Mouse (Mus musculus): ENCODE measurements around the gene Clasp1.
"Not testable (repeated sequence)": the region's sequence is repeated elsewhere in the genome, so short reads cannot be mapped to it uniquely, and the experiment has no call there.

Clasp1 gene

DNA sequence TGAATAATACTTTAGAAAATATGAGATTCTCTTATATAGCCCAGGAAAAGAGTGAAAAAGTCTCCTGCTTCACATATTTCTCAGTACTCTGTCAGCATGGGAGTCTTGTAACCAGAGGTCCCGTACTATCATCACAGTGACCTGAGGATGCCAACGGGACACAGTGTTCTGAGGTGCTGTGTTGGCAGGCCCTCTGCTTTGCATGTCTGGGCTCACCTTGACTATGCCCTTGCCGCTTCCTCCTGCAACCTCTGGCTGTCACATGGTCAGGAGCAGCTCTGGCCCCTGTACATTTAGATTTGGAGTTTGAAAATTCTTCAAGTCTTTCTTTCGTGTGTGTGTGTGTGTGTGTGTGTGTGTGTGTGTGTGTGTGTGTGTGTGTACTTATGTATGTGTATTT lies 204.1 kb downstream of the Clasp1 start:
- DNase-seq (ENCODE audit: low spot score): no peak

DNA sequence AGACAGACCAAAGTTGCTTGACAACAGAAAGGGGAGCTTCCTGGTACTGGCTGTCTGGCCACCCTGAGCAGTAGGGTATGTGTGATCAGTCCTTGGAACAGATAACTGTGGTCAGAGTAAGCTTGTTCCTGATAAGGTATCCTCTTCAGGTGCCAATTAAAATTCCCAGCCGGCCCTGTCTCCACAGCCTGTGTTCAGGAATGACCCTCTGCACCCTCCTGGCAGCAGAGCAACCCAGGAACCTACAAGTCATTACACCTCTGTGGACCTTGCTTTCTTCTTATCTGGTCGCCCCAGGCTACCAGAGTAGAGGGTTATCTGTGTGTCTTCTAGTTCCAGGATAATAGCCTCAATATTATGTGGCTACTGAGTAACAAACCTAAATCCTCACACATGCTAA lies 206.5 kb downstream of the Clasp1 start:
- DNase-seq (ENCODE audit: low spot score): no peak

DNA sequence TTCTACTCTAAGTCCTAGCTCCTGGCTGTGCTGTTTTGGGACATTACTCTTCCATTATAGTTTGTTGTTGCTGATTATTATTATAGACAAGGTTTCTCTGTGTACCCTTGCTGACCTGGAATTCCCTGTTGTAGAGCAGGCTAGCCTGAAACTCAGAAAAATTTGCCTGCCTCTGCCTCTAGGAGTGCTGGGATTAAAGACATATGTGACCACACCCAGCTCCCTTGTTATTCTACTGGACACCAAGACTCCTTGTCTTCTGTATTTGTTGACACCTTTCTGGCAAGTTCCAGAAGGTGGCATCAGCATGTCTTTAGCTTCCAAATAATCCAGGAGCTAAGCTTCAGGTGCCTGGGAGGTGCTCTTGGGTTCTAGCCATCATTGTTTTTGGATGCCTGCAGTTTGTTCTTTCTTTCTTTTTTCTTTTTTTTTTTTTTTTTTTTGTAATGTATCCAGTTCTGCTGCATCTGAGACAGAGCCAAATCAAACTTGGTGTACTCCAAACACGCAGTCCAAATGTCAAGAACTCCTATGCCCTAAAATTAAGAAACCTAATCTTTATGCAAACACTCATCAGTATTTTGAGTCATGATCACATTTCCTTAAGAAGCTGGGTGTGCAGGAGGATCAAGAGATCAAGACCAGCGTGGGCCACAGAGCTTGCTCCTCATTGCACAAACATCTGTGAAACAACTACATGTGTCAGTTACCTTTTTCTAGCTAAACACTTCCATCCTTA lies 208.8 kb downstream of the Clasp1 start:
- no peak for DNase-seq (ENCODE audit: low spot score)

DNA sequence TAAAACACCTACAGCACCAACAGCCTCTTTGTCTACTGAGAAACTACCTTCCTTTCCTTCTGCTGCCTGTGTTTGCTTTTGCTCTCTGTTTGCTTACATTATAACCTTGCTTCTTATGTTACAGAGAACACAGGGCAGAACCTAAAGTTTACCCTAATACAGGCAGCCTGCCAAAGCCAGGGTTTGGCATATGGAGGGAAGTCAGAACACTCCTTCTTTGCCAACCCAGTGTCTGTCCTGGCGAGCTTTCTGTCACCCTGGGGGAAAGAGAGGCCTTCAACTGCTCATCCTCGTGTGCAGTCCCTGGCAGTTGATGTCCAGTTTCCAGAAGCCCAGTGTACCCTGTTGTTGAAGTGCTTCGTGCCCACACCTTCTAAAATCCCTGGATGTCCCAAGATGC lies 209.5 kb downstream of the Clasp1 start:
- DNase-seq (ENCODE audit: low spot score): no peak

DNA sequence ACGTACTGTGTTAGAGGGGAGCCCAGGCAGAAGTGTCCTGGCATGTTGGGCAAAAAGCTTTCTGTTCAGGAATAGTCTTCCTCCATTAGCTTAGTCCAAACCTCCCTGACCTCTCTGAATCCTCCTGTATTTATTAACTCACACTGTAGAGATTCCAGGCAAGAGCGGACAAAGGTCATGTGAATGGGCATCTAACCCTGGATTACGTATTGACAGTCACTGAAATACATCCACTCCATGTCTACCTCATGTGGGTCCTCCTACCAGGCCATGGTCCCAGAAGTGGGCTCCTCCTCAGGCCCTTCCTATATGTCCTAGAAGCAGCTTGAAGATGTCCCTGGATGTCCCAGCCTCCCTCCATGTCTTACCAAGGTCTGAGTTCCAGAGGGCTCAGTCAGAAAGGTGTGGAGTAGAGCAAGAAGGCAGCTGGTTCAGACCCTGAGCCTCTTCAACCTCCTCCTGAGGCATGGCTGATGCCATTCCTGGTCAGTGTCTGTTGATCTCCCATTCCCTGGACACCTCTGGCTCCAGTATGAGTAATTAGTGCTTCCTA lies 224.8 kb downstream of the Clasp1 start:
- no peak for DNase-seq (ENCODE audit: low spot score)

DNA sequence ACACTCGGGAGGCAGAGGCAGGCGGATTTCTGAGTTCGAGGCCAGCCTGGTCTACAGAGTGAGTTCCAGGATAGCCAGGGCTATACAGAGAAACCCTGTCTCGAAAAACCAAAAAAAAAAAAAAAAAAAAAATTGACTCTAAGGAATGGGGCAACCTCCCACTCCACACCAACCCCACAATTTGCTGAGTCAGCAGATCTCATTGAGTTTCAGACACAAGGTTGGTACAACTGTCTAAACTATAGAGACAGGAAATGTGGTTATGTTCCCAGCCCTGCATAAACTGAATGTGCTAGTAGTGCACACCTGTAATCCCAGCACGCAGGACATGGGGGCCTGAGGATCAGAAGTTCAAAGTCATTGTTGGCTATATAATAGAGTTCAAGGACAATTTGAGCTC lies 232.2 kb downstream of the Clasp1 start:
- not testable (repeated sequence) for DNase-seq (ENCODE audit: low spot score)

DNA sequence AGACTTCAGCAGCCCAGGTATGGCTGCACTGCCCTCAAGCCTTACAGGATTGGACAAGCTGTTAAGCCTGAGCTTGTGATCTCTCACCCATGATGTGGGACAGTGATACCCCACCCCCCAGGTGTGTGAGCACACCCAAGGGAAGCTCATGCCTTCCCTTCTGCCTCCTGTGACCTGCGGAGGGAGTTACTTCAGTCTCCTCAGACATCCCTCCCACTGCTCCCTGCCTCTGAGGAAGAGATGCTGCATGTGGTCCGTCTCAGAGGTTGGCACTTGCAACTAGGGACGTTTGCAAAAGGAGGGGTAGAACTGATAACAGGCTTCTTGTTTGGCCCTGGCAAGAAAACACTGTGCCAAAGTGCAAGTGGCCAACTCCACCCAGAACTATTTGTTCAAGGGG lies 234.0 kb downstream of the Clasp1 start:
- no peak for DNase-seq (ENCODE audit: low spot score)

DNA sequence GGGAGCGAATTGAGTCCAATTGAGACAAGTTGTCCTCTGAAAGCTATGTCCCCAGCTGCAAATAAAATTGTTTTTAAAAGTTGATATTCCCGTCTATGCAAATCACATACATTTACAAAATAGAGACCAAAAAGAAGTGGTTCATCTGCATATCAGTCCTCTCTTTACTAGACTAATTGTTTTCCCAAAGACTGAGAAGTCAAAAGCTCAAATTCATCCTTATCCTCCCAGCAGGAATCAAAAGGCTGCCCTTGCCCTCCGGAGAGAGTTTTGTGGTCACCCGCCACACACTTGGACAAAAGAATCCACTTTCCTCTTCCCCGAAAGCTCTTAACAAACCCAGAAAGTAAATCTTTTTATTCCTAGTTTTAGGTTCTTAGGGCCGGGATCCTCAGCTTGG lies 236.6 kb downstream of the Clasp1 start:
- no peak for DNase-seq (ENCODE audit: low spot score)

DNA sequence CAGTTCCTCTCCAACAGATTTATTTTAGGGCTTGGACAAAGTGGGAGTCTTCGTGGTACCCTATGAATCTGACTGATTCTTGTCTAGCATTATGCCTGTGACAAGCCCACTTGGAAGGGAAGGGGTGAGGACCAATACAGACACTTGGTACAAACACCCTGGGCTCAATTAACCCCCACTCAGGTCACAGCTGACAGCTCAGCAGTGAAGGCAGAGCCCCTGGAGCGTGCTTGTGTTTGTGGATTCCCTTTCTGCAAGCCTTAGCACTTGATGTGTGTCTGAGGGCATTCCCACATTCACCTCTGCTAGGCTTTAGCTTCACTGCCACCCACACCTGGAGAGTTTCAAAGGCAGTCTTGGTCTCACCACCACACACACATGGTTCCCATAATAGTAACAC lies 237.1 kb downstream of the Clasp1 start:
- DNase-seq (ENCODE audit: low spot score): no peak

DNA sequence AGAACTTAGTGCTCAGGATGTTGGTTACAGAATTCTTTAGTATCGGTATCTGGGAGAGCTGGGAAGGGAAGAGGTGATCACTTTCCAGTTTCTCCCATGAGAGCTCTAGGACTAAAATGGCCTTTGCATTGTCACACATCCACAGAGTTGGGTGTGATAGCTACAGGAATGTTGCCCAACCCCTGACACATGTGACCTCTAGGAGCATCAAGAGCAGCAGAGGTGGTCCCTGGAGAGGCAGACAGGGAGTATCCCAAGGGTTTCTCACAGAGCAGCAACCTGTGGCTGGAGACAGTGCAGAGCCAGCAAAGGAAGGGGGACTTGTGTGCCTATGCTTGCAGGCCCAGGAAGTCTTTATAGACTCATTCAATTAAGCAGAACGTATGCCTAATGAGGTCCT lies 237.6 kb downstream of the Clasp1 start:
- no peak for DNase-seq (ENCODE audit: low spot score)

DNA sequence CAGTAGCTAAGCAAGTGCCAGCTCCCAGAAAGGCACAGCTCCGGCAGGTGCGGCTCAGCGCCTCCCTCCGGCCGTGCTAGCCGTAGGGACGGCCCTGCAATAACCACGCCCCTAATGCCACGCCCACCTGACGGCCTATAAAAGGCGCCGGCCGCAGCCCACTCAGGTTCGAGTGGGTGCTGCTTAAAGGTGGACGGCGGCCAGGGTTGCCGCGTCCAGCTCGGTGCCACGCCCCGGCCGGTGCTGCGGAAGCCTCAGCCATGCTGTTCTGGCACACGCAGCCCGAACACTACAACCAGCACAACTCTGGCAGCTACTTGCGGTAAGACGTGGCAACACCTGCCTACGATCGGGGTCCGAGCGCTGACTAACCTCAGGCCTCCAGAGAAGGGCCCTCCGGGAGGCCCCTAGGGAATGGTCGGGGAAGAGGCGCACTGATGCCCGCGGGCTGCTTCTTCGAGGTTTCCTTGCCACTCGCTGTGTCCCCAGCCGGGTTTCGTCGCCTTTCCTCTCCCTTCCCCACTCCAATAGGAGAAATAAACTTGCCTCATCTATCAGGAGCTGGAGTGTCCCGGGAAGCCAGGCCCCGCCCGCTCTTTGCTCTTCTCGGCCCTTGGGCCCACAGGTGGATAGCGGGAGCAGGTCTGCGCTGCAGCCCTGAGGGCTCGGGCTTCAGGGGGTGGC lies 239.1 kb downstream of the Clasp1 start, which contains the start of gene Tfcp2l1:
Gene Tfcp2l1 (plus strand): TSS at position 165 of the 684 bp plus-strand sequence.
- DNase-seq (ENCODE audit: low spot score): peak; percentile 84

DNA sequence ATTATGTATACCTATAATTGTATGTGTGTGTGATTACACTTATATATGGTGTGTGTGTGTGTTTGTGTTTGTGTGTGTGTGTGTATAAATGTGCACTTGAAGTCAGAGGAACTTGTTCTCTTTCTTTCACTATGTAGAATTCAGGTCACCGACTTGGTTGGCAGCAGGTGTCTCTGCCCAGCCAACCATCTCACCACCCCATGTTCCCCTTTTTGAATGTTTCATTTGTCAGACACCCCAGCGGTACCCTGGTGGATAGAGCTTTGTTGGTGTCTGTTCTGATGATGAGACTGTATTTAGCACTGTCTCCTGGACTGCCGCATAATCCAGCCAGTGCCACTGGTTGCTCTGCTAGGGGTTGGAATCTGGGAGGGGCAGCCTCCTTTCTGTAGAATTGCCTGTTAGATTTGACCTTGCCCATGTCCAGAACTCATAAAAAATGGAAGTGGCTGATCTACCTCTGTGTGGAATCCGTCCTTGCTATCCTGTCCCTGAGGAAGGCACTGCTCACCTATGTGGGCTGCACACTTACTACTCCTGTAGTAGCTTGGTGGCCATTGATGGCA lies 244.6 kb downstream of the Clasp1 start:
- DNase-seq (ENCODE audit: low spot score): no peak

DNA sequence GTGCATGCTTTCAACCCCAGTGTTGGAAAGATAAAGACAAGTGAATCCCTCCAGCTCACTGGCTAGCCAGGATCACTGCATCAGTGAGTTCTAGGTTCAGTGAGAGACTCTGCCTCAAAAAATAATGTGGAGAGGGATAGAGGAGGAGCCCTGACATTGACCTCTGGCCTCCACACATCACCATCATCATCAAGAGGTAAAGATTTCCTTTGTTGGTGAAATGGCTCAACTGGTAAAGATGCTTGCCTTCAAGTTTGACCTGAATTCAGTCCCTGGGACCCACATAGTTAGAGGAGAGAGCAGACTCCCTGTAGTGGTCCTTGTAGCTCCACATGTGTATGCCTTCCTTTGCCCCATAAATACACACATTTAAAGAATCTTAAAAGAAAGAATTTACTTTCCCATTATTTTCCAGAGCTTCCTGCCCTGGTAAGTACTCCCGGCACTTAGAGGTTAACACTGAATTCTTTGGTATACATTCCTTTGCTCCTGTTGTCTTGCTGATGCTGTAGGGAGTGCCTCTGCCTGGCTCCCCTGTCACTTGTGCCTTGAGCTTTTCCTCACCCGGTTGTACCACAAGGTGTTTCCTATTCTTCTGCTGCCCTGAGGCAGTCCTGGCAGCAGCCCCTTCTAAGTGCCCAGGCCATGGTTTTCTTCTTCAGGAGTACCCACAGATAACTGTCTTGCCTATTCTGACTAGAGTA lies 253.6 kb downstream of the Clasp1 start:
- DNase-seq (ENCODE audit: low spot score): no peak

DNA sequence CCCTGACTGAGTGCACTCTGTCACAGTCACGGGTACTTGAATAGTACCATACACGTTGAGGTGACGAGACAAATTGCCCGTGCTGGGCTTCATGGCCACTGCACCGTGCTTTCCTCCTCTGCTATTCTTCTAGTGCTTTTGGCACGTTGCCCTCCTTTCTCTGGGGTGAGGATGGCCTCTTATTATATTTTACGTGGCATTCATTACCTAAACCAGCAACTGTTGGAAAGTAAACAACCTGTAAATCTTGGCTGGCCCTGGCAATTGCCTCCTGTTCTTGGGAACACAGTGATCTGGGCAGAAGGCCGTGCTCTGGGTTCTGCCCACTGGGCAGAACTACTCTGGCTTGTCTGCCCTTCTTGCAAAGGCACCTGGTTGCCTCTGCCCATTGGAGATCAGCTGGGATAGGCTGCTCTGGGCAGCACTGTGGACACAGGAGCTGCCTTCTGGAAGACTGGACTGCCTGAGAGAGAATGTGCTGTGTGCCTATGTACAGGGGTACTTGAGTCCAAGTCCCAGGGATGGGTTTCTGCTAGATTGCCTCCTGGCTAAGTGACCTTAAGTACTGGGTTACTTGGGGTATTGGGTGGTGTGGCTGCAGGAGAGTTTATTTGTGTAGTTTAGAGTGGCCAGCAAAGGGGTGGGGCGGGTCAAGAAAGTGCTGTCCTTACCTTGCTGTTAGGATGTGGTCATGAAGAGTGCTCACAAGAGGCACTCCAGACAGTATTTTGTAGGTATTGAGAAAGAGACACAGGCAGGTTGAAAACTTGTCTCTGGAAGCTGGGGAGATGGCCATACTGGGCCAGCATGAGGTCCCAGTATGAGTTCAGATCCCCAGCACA lies 254.5 kb downstream of the Clasp1 start:
- no peak for DNase-seq (ENCODE audit: low spot score)

DNA sequence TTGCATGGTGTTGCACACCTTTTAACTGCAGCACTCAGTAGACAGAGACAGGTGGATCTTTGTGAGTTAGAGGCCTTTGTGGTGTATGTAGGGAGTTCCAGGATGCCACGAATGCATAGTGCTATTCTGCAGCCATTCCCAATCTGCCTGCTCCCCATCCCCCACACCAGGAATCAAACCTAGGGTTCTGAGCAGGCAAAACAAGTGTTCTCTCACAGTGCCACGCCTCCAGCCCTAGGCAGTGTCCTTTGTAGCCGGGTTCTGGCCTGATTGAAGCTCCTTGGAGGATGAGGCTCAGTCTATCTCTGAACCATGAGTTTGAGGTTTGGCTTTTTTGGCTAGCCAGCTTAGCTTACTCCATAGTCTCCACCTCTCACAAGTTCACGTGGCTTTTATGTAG lies 256.8 kb downstream of the Clasp1 start:
- DNase-seq (ENCODE audit: low spot score): no peak

DNA sequence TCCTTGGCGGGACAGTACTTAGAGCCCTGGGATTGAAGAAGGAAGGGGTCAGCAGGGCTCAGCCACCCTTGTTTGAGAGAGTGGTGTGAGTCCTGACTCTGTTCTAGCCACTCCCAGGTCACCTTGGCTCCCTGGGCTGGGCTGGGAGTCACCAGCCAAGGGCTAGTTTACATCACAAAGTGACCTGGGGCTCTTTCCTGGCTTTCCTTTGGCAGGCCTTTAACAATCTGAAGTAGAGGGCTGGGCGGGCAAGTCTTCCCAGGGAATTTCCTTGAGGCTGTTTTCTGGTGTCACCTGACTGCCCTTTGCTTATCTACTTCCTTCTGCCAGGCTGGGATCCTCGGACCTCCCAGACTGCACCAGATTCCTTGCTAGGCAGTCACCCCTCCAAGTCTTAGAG lies 259.2 kb downstream of the Clasp1 start:
- DNase-seq (ENCODE audit: low spot score): no peak

DNA sequence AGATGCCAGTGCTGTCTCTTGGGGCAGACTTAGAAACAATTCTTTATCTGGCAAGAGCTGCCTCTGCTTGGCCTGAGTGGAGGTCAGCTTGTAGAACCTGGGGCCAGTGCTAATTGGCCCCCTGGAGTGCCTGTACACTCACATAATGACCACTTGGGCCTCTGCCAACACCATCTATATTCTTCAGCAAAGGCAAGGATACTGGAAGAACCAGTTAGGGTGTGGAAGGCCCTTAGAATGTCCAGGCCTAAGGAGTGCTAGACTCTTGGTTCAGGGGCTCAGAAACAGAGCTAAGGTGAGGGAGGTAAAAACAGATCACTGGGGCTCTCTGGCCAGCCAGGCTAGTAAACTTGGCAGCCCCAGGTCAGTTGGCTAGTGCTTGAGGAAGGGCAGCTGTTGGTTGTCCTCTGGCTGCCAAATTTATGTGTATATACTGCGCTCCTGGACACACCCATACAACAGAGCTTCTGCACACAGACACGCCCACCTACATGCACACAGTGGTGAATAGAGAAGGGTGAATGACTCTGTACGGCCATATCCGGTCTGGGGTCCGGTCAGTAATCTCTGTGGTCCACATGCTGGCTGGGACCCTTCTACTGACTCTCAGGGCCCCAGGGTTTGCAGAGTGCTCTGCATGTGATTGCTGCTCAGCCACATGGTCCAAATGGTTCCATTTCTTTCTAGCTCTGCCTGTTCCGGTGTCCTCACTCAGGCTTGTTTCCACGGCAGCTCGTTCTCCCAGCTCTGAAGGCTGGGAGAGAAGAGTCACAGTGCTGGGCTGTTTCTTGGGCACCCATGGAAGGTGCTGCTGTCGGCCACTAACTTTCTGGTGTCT lies 261.3 kb downstream of the Clasp1 start:
- peak; percentile 7 for DNase-seq (ENCODE audit: low spot score)

DNA sequence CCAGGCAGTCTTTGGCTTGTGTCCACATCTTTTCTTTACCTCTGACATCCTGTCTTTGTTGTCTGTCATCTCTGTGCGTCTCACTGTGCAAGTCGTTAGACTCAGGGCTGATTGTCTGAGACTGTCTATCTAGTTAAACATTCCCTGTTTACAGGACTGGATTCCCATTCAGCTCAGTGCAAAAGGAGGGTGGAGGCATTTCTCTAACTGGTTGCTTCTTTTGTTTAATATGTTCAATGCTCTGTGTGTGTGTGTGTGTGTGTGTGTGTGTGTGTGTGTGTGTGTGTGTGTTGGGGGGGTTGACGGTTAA lies 261.9 kb downstream of the Clasp1 start:
- no peak for DNase-seq (ENCODE audit: low spot score)

DNA sequence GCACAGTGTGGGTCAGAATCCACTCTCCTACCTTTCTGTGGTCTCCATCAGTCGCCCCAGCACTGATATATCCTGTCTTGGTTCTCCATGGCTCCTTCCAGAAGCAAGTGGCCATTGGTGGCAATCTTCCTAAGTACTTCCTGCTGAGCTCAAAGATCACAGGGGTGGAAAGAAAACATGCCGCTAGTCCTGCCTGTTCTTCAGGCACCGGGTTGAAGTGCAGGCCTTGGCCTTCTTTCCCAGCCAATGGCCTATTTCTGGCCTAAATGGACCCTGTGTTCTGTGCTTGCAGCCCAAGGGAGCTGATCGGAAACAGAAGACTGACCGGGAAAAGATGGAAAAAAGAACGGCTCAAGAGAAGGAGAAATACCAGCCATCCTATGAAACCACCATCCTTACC lies 269.9 kb downstream of the Clasp1 start:
- DNase-seq (ENCODE audit: low spot score): no peak

DNA sequence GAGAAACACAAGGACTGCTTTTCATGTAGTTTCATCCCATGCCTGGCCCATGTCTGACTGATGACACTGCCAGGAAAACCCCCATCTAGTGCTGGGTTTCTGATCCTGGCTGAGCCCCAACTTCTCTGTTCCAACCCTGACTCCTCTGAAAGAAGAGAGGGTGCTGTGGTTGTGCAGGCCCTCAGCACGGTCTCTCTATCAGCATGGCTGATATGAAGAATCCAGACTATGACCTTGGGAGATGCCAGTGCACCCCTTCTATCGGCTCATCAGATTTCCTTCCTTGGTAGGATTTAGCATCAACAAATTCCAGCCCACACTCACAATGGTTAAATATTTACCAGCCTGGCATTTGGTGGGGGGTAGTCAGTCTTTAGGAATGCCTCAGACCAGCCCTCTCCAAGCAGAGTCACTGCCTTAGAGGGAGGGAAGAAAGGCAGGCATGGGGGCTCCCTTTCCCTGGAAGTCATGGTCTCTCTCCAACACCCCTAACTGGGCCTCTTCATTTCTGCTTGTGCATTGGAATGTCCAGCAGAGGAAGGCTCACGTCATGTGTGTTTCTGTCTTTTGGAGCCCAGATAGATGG lies 272.1 kb downstream of the Clasp1 start:
- no peak for DNase-seq (ENCODE audit: low spot score)
